Comparison of ENCODE assay signal across 8 mouse cellular contexts in the genomic region with DNA sequence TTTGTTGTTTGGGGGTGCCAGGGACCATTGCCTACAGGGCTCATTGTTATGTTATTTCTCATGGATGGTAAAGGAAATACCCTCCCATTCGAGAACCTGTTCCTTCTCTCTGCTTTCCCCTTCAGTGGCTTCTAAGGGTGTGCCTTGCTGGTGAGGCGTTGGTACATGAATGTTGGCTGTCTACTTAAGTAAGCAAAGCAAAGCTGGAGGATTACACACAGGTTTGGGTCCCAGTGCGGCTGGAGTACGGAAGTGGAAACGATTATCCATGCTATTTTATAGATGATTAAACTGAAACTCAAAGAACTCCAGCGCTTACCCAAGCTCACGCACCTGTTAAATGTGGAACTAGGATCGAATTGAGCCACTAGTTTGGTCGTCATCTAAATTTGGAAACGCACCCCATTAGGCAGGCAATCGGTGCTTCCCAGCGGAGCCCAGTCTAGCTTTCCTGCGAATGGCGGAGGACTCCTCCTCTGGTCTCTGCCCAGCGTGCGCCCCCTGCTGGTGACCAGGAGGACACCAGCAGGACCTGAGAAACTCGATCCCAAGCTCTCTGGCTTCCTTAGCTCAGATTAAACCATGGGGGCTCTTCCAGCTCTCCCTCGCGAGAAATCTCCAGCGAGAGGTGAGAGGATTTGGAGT. TPM values are rescaled to one million over a fixed set of nuclear protein-coding genes. Genes with fewer than 3 reads are reported as not detected.
A peak's percentile ranks its signal among the peaks of the same experiment; 100 is the strongest.
DNase-seq lines count a peak whose midpoint lies in the region; ATAC-seq and TF ChIP-seq lines count a peak whose summit lies in the region.

No protein-coding gene starts in this region.

- DNase-seq in CD8-positive naive resting alpha-beta T cell, adult 2 months (ENCODE audit: low read depth in 2 of 2, low spot score in 2 of 2), result peak; percentile 62 to 64
- DNase-seq in c-Kit-positive CD71-positive TER-119-negative erythroid progenitor cells, embryonic 14.5 days (ENCODE audit: low read depth), result peak; percentile 55
- DNase-seq in heart, postnatal 0 days (ENCODE audit: low spot score), result peak; percentile 88
- peak; percentile 80 to 94 for DNase-seq in kidney, postnatal 36 days
- DNase-seq in neural tube, embryonic 11.5 days (ENCODE audit: low spot score), result peak; percentile 89

- H3K27me3 ChIP-seq in forebrain, embryonic 12.5 days, result peaks cover 74% of the 10 kb centered on the region
- H3K27me3 ChIP-seq in heart, postnatal 0 days (ENCODE audit: control insufficient read depth, insufficient read depth, low read length), result no peaks in the 10 kb centered on the region
- peaks cover 20% of the 10 kb centered on the region for H3K27me3 ChIP-seq in liver, embryonic 15.5 days
- H3K27me3 ChIP-seq in neural tube, embryonic 11.5 days (ENCODE audit: control insufficient read depth, insufficient read depth, low read length), result no peaks in the 10 kb centered on the region
- H3K27me3 ChIP-seq in stomach, embryonic 16.5 days (ENCODE audit: control insufficient read depth, insufficient read depth, low read length), result 0 out of 2 replicates have a peak, but pooled peaks cover 3% of the 10 kb centered on the region

- no peak for TF ChIP-seq EP300 in heart, postnatal 0 days (IDR thresholded peaks at IDR 0.05; ENCODE audit: low read depth)

- TF ChIP-seq CTCF in heart, postnatal 0 days (IDR thresholded peaks at IDR 0.05; ENCODE audit: low read depth), result peak; percentile 97

- under 1% methylated on average over 20 of the region's 20 CpGs for WGBS in forebrain, embryonic 12.5 days
- WGBS in heart, postnatal 0 days, result under 1% methylated on average over 20 of the region's 20 CpGs
- WGBS in liver, embryonic 15.5 days (ENCODE audit: insufficient replicate concordance), result under 1% methylated on average over 20 of the region's 20 CpGs
- WGBS in neural tube, embryonic 11.5 days, result under 1% methylated on average over 20 of the region's 20 CpGs
- WGBS in stomach, embryonic 16.5 days, result under 1% methylated on average over 20 of the region's 20 CpGs

- peak overlapping the region; percentile 56; the same call in 1 of the 2 replicates for H3K27ac ChIP-seq in forebrain, embryonic 12.5 days
- H3K27ac ChIP-seq in heart, postnatal 0 days (ENCODE audit: low read depth), result peak overlapping the region; percentile 70
- H3K27ac ChIP-seq in liver, embryonic 15.5 days (replicated peaks), result no peak overlapping the region
- no peak overlapping the region for H3K27ac ChIP-seq in neural tube, embryonic 11.5 days (ENCODE audit: low read depth, low read length)
- H3K27ac ChIP-seq in stomach, embryonic 16.5 days (ENCODE audit: low read length), result peak overlapping the region; percentile 74

- no peaks in the 10 kb centered on the region for H3K9me3 ChIP-seq in forebrain, embryonic 12.5 days
- no peaks in the 10 kb centered on the region for H3K9me3 ChIP-seq in heart, postnatal 0 days (replicated peaks; ENCODE audit: control insufficient read depth, low read length)
- H3K9me3 ChIP-seq in liver, embryonic 15.5 days (replicated peaks), result no peaks in the 10 kb centered on the region
- H3K9me3 ChIP-seq in neural tube, embryonic 11.5 days (ENCODE audit: control insufficient read depth, low read length), result no peaks in the 10 kb centered on the region
- no peaks in the 10 kb centered on the region for H3K9me3 ChIP-seq in stomach, embryonic 16.5 days (replicated peaks; ENCODE audit: control insufficient read depth, low read length)

- peak overlapping the region; percentile 70 for H3K4me2 ChIP-seq in forebrain, embryonic 12.5 days
- H3K4me2 ChIP-seq in heart, postnatal 0 days (ENCODE audit: low read depth, low read length), result peak overlapping the region; percentile 80
- peak overlapping the region; percentile 57 for H3K4me2 ChIP-seq in liver, embryonic 15.5 days
- peak overlapping the region; percentile 78 for H3K4me2 ChIP-seq in neural tube, embryonic 11.5 days (ENCODE audit: low read depth)
- peak overlapping the region; percentile 76 for H3K4me2 ChIP-seq in stomach, embryonic 16.5 days (ENCODE audit: low read depth, low read length)

- H3K4me1 ChIP-seq in forebrain, embryonic 12.5 days, result peaks cover 39% of the 10 kb centered on the region
- peaks cover 5% of the 10 kb centered on the region; the same call in 1 of the 2 replicates for H3K4me1 ChIP-seq in heart, postnatal 0 days (ENCODE audit: control insufficient read depth, insufficient read depth)
- peaks cover 35% of the 10 kb centered on the region for H3K4me1 ChIP-seq in liver, embryonic 15.5 days (replicated peaks)
- 0 out of 2 replicates have a peak, but pooled peaks cover 3% of the 10 kb centered on the region for H3K4me1 ChIP-seq in neural tube, embryonic 11.5 days (ENCODE audit: control insufficient read depth, insufficient read depth, low read length)
- peaks cover 17% of the 10 kb centered on the region for H3K4me1 ChIP-seq in stomach, embryonic 16.5 days (ENCODE audit: control insufficient read depth, insufficient read depth, low read length)

- H3K9ac ChIP-seq in forebrain, embryonic 12.5 days, result peak overlapping the region; percentile 44
- peak overlapping the region; percentile 36; the same call in 1 of the 2 replicates for H3K9ac ChIP-seq in heart, postnatal 0 days (replicated peaks; ENCODE audit: low read depth, low read length)
- no peak overlapping the region for H3K9ac ChIP-seq in liver, embryonic 15.5 days
- peak overlapping the region; percentile 47 for H3K9ac ChIP-seq in neural tube, embryonic 11.5 days (ENCODE audit: low read length)
- H3K9ac ChIP-seq in stomach, embryonic 16.5 days (ENCODE audit: low read length), result peak overlapping the region; percentile 53

- H3K36me3 ChIP-seq in forebrain, embryonic 12.5 days (replicated peaks), result no peaks in the 10 kb centered on the region
- no peaks in the 10 kb centered on the region for H3K36me3 ChIP-seq in heart, postnatal 0 days (replicated peaks; ENCODE audit: control insufficient read depth, insufficient read depth, low read length)
- H3K36me3 ChIP-seq in liver, embryonic 15.5 days (replicated peaks), result no peaks in the 10 kb centered on the region
- H3K36me3 ChIP-seq in neural tube, embryonic 11.5 days (ENCODE audit: control insufficient read depth, insufficient read depth, low read length), result no peaks in the 10 kb centered on the region
- no peaks in the 10 kb centered on the region for H3K36me3 ChIP-seq in stomach, embryonic 16.5 days (ENCODE audit: control insufficient read depth, insufficient read depth, low read length)

- peak; percentile 80 for ATAC-seq in forebrain, embryonic 12.5 days (ENCODE audit: low FRiP score)
- ATAC-seq in heart, postnatal 0 days (ENCODE audit: insufficient read depth, low read depth), result peak; percentile 81
- no peak for ATAC-seq in liver, embryonic 15.5 days (ENCODE audit: insufficient read depth)
- peak; percentile 60 for ATAC-seq in neural tube, embryonic 11.5 days (ENCODE audit: insufficient read depth, low FRiP score, low TSS enrichment)
- ATAC-seq in stomach, embryonic 16.5 days (ENCODE audit: insufficient read depth, low FRiP score), result peak; percentile 62; the same call in 1 of the 2 replicates

- peak overlapping the region; percentile 41 for H3K4me3 ChIP-seq in forebrain, embryonic 12.5 days (replicated peaks)
- H3K4me3 ChIP-seq in heart, postnatal 0 days (ENCODE audit: low read depth, low read length), result peak overlapping the region; percentile 52
- peak overlapping the region; percentile 41 for H3K4me3 ChIP-seq in liver, embryonic 15.5 days (replicated peaks)
- H3K4me3 ChIP-seq in neural tube, embryonic 11.5 days (ENCODE audit: low read depth, low read length), result peak overlapping the region; percentile 40
- peak overlapping the region; percentile 48 for H3K4me3 ChIP-seq in stomach, embryonic 16.5 days (replicated peaks; ENCODE audit: low read length)

RNA-seq across cellular contexts. Expression of a gene that starts 5.3 kb away (rescaled TPM):
- polyA plus RNA-seq in forebrain, embryonic 12.5 days (2016; fragmentation: Nextera tagmentation; extraction: Ambion mirVana), result 0.17 and 0.31 TPM in 2 replicates
- 1.3 and 1.5 TPM in 2 replicates for total RNA-seq in heart, postnatal 0 days (2014; rRNA removed; ENCODE audit: low replicate concordance)
- 0.74 and 0.92 TPM in 2 replicates for polyA plus RNA-seq in heart, postnatal 0 days (2015; fragmentation: Nextera tagmentation; extraction: Ambion mirVana)
- 0.89 and 1.0 TPM in 2 replicates for polyA plus RNA-seq in liver, embryonic 15.5 days (2015; fragmentation: Nextera tagmentation; extraction: Ambion mirVana)
- polyA plus RNA-seq in neural tube, embryonic 11.5 days (2014; fragmentation: Nextera tagmentation; extraction: Ambion mirVana), result 0.29 and 0.55 TPM in 2 replicates
- polyA plus RNA-seq in stomach, embryonic 16.5 days (2015; fragmentation: Nextera tagmentation; extraction: Ambion mirVana), result 2.5 and 4.0 TPM in 2 replicates

Comparison
In these comparisons a context has a peak if more than half of its experiments do, and no peak if none do; other contexts are left out.
1. H3K27ac ChIP-seq: peak in forebrain, embryonic 12.5 days (single experiment), heart, postnatal 0 days (single experiment) and stomach, embryonic 16.5 days (single experiment); none in liver, embryonic 15.5 days (single experiment) and neural tube, embryonic 11.5 days (single experiment).
2. Peak in every context shown above with its lines, with median percentiles within 50 percentile points of each other: DNase-seq, H3K4me2 ChIP-seq and H3K4me3 ChIP-seq.